ENCODE assay signal across 8 mouse cellular contexts in the genomic region with DNA sequence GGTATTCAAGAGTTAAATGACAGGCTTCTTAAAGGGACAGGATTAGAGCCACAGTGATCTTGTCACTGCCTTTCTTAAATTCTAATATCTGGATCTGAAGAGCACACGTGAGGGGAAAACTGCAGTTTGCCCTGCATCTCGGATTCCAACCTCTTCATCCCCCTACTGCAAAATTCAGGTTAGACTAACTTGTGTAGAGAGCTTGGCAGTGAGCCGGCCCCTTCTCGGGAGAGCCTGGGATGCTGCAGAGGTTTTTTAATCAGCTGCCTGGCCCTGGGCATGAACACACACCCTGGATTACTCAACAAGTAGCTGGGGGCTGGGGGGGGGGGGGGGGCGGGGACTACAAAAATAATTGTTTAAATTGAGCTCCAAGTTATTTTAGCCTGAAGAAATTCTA.
DNase-seq lines count a peak whose midpoint lies in the region; ATAC-seq lines count a peak whose summit lies in the region.

No protein-coding gene starts in this region.

- peak overlapping the region; percentile 60 for H3K9ac ChIP-seq in kidney, embryonic 16.5 days (replicated peaks; ENCODE audit: low read length)
- peak overlapping the region; percentile 37 for H3K9ac ChIP-seq in forebrain, embryonic 11.5 days (ENCODE audit: low read length)
- peak overlapping the region; percentile 50; the same call in 1 of the 2 replicates for H3K9ac ChIP-seq in hindbrain, embryonic 16.5 days (ENCODE audit: low read depth, low read length)
- H3K9ac ChIP-seq in midbrain, embryonic 15.5 days: peak overlapping the region; percentile 18; the same call in 1 of the 2 replicates

- H3K4me1 ChIP-seq in kidney, embryonic 16.5 days (ENCODE audit: insufficient read depth, low read length): peaks cover 8% of the 10 kb centered on the region; the same call in 1 of the 2 replicates
- 0 out of 2 replicates have a peak, but pooled peaks cover 2% of the 10 kb centered on the region for H3K4me1 ChIP-seq in forebrain, embryonic 11.5 days (replicated peaks; ENCODE audit: control insufficient read depth, insufficient read depth, low read length)
- peaks cover 9% of the 10 kb centered on the region for H3K4me1 ChIP-seq in hindbrain, embryonic 16.5 days (ENCODE audit: control insufficient read depth, insufficient read depth, low read depth, low read length)
- H3K4me1 ChIP-seq in midbrain, embryonic 15.5 days: peaks cover 10% of the 10 kb centered on the region

- no peak for DNase-seq in kidney, postnatal 10 days
- no peak for DNase-seq in forebrain, embryonic 11.5 days (ENCODE audit: low spot score)
- no peak for DNase-seq in layer of hippocampus, adult 11-12 months (ENCODE audit: low spot score)
- no peak for DNase-seq in layer of hippocampus, adult 18-20 months (ENCODE audit: low spot score in 2 of 2)

- no peaks in the 10 kb centered on the region for H3K9me3 ChIP-seq in kidney, embryonic 16.5 days (ENCODE audit: low read length)
- no peaks in the 10 kb centered on the region for H3K9me3 ChIP-seq in forebrain, embryonic 11.5 days (ENCODE audit: control insufficient read depth, low read length)
- no peaks in the 10 kb centered on the region for H3K9me3 ChIP-seq in hindbrain, embryonic 16.5 days (ENCODE audit: control insufficient read depth, low read length)
- H3K9me3 ChIP-seq in midbrain, embryonic 15.5 days: no peaks in the 10 kb centered on the region

- no peaks in the 10 kb centered on the region for H3K36me3 ChIP-seq in kidney, embryonic 16.5 days (ENCODE audit: insufficient read depth, low read length)
- H3K36me3 ChIP-seq in forebrain, embryonic 11.5 days (ENCODE audit: control insufficient read depth, insufficient read depth, low read length): no peaks in the 10 kb centered on the region
- H3K36me3 ChIP-seq in hindbrain, embryonic 16.5 days (ENCODE audit: control insufficient read depth, insufficient read depth, low read length): no peaks in the 10 kb centered on the region
- H3K36me3 ChIP-seq in midbrain, embryonic 15.5 days (replicated peaks): no peaks in the 10 kb centered on the region

- 25% methylated on average over 5 of the region's 5 CpGs for WGBS in kidney, embryonic 16.5 days
- 22% methylated on average over 5 of the region's 5 CpGs for WGBS in forebrain, embryonic 11.5 days
- WGBS in hindbrain, embryonic 16.5 days: 22% methylated on average over 5 of the region's 5 CpGs
- WGBS in midbrain, embryonic 15.5 days: 14% methylated on average over 5 of the region's 5 CpGs

- no peaks in the 10 kb centered on the region for H3K27me3 ChIP-seq in kidney, embryonic 16.5 days (ENCODE audit: insufficient read depth, low read length)
- H3K27me3 ChIP-seq in forebrain, embryonic 11.5 days (ENCODE audit: control insufficient read depth, insufficient read depth, low read length): no peaks in the 10 kb centered on the region
- no peaks in the 10 kb centered on the region for H3K27me3 ChIP-seq in hindbrain, embryonic 16.5 days (replicated peaks; ENCODE audit: control insufficient read depth, insufficient read depth, low read length)
- no peaks in the 10 kb centered on the region for H3K27me3 ChIP-seq in midbrain, embryonic 15.5 days (replicated peaks)

- no peak overlapping the region for H3K27ac ChIP-seq in kidney, embryonic 16.5 days (ENCODE audit: low read length)
- no peak overlapping the region for H3K27ac ChIP-seq in forebrain, embryonic 11.5 days (ENCODE audit: low read depth, low read length)
- no peak overlapping the region for H3K27ac ChIP-seq in hindbrain, embryonic 16.5 days (ENCODE audit: low read depth, low read length)
- peak overlapping the region; percentile 38; the same call in 1 of the 2 replicates for H3K27ac ChIP-seq in midbrain, embryonic 15.5 days

- H3K4me3 ChIP-seq in kidney, embryonic 16.5 days (ENCODE audit: low read length): peak overlapping the region; percentile 4; the same call in 1 of the 2 replicates
- no peak overlapping the region for H3K4me3 ChIP-seq in forebrain, embryonic 11.5 days (ENCODE audit: low read depth, low read length)
- peak overlapping the region; percentile 27 for H3K4me3 ChIP-seq in hindbrain, embryonic 16.5 days (ENCODE audit: low read length)
- H3K4me3 ChIP-seq in midbrain, embryonic 15.5 days: peak overlapping the region; percentile 15; the same call in 1 of the 2 replicates

- ATAC-seq in kidney, embryonic 16.5 days (ENCODE audit: low FRiP score, low TSS enrichment): no peak
- ATAC-seq in forebrain, embryonic 11.5 days (replicated peaks; ENCODE audit: low FRiP score): peak; percentile 18; the same call in 1 of the 2 replicates
- ATAC-seq in hindbrain, embryonic 16.5 days: peak; percentile 37
- ATAC-seq in midbrain, embryonic 15.5 days (replicated peaks): peak; percentile 49; the same call in 1 of the 2 replicates
- ATAC-seq in frontal cortex, adult (ENCODE audit: low TSS enrichment): no peak

- H3K4me2 ChIP-seq in kidney, embryonic 16.5 days (replicated peaks; ENCODE audit: low read depth, low read length): peak overlapping the region; percentile 45
- peak overlapping the region; percentile 31; the same call in 1 of the 2 replicates for H3K4me2 ChIP-seq in forebrain, embryonic 11.5 days (ENCODE audit: low read depth, low read length, severe bottlenecking)
- H3K4me2 ChIP-seq in hindbrain, embryonic 16.5 days (ENCODE audit: low read length): peak overlapping the region; percentile 61
- H3K4me2 ChIP-seq in midbrain, embryonic 15.5 days: peak overlapping the region; percentile 41

Comparison
In these comparisons a context has a peak if more than half of its experiments do, and no peak if none do; other contexts are left out.
1. ATAC-seq: peak in forebrain, embryonic 11.5 days (single experiment), hindbrain, embryonic 16.5 days (single experiment) and midbrain, embryonic 15.5 days (single experiment); none in kidney, embryonic 16.5 days (single experiment) and frontal cortex, adult (single experiment).
2. Peak in every context shown above with its lines, with median percentiles within 50 percentile points of each other: H3K4me2 ChIP-seq and H3K9ac ChIP-seq.